18 mouse cellular contexts compared by ENCODE assay signal in the genomic region with DNA sequence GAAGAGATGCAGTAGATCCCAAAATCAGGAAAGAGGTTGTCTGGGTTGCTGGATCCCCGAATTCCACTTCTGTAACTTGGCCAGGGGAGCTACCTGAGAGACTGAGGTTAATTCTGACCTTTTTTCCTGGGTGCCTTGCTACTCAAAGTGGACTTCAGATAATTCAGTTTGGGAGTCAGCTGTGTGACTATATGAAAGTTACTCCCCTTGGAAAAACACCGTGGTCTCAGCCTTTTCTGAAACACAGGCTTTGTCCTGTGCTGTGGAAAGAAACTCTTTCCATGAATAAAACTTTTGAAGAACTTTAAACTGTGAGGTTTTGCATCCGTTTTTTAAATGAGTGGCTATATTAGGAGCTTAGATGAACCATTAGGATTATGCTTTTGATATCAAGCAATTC. TPM values are rescaled to one million over a fixed set of nuclear protein-coding genes. Genes with fewer than 3 reads are reported as not detected.
"Had no signal": no experiment of that assay in that cellular context is flagged by ENCODE, and none has a peak within 500 bp of the region (broad histone marks: within the 10 kb centered on the region; RNA-seq: fewer than 3 reads in every experiment).

No protein-coding gene starts in this region.

- H3K4me1 ChIP-seq: liver, embryonic 13.5 days had no signal

- H3K9ac ChIP-seq: kidney, embryonic 15.5 days; limb, embryonic 12.5 days; liver, embryonic 13.5 days; liver, postnatal 0 days; lung, embryonic 15.5 days; neural tube, embryonic 12.5 days had no signal

- ATAC-seq: liver, postnatal 0 days had no signal

- H3K4me3 ChIP-seq: kidney, embryonic 15.5 days; layer of hippocampus, adult 2 months; limb, embryonic 12.5 days; liver, embryonic 13.5 days; lung, embryonic 15.5 days; megakaryocyte, embryonic 14.5 days; neural tube, embryonic 12.5 days had no signal

- H3K4me2 ChIP-seq: kidney, embryonic 15.5 days; limb, embryonic 12.5 days; liver, embryonic 13.5 days; lung, embryonic 15.5 days; neural tube, embryonic 12.5 days had no signal

- DNase-seq: kidney, adult 2 months; kidney, postnatal 36 days; liver; liver, embryonic 13.5 days; liver, postnatal 0 days; lung, postnatal 14 days; thymus, adult 18-20 months; thymus, postnatal 14 days had no signal

- H3K27ac ChIP-seq: kidney, embryonic 15.5 days; layer of hippocampus, adult 2 months; limb, embryonic 12.5 days; liver, embryonic 13.5 days; lung, embryonic 15.5 days; macrophage; neural tube, embryonic 12.5 days; stomach, postnatal 0 days had no signal

- H3K9me3 ChIP-seq: kidney, embryonic 15.5 days; limb, embryonic 12.5 days; liver, embryonic 13.5 days; lung, embryonic 15.5 days; neural tube, embryonic 12.5 days had no signal

- H3K36me3 ChIP-seq: kidney, embryonic 15.5 days; limb, embryonic 12.5 days; liver, embryonic 13.5 days; lung, embryonic 15.5 days; neural tube, embryonic 12.5 days had no signal

RNA-seq across cellular contexts. Expression of a gene that starts 25.4 kb away (rescaled TPM):
- total RNA-seq: monocyte, adult 5-6 weeks; neutrophil, adult 5-6 weeks had no signal
- polyA plus RNA-seq: macrophage had no signal
